Comparison of ENCODE assay signal across 9 mouse cellular contexts in genomic region chr1:65282766-65283165, GRCm38 (mm10). TPM values are rescaled to one million over a fixed set of nuclear protein-coding genes. Genes with fewer than 3 reads are reported as not detected.
DNase-seq lines count a peak whose midpoint lies in the region; ATAC-seq and TF ChIP-seq lines count a peak whose summit lies in the region.
"Had no signal": no experiment of that assay in that cellular context is flagged by ENCODE, and none has a peak within 500 bp of the region (broad histone marks: within the 10 kb centered on the region; RNA-seq: fewer than 3 reads in every experiment).

No protein-coding gene starts in this region.

- no peaks in the 10 kb centered on the region for H3K9me3 ChIP-seq in ES-E14 (ENCODE audit: control insufficient read depth, insufficient read depth, low read depth, low read length)
- H3K9me3 ChIP-seq in forebrain, embryonic 16.5 days (ENCODE audit: control insufficient read depth, low read length): no peaks in the 10 kb centered on the region

- no peak overlapping the region for H3K4me2 ChIP-seq in forebrain, embryonic 16.5 days (ENCODE audit: low read length)

- no peaks in the 10 kb centered on the region for H3K4me1 ChIP-seq in ES-E14 (ENCODE audit: control insufficient read depth in 2 of 2, insufficient read depth in 2 of 2, low read length in 2 of 2, poor library complexity in 1 of 2)
- H3K4me1 ChIP-seq in forebrain, embryonic 16.5 days (replicated peaks; ENCODE audit: control insufficient read depth, insufficient read depth, low read length): no peaks in the 10 kb centered on the region

- WGBS in forebrain, embryonic 16.5 days: 7% methylated on average over 6 of the region's 6 CpGs

- peak; percentile 78 for ATAC-seq in forebrain, embryonic 16.5 days

- in situ Hi-C loops in ES-E14 (cut with MboI; ENCODE audit: low sequenced_read_pairs in 2 of 2, unreplicated experiment in 2 of 2): no loop called here

- peak; percentile 61 for DNase-seq in A20 (ENCODE audit: low read depth, low spot score)
- DNase-seq in ES-E14 (ENCODE audit: low read depth, low spot score): peak; percentile 30
- peak; percentile 20 for DNase-seq in c-Kit-positive CD71-positive TER-119-positive erythroid progenitor cells, embryonic 14.5 days (ENCODE audit: low spot score)
- peak; percentile 58 for DNase-seq in kidney, adult 9 months
- DNase-seq in left cerebral cortex, postnatal 4 days: peak; percentile 39
- DNase-seq in neural tube, embryonic 10.5 days (ENCODE audit: extremely low spot score, low spot score): peak; percentile 24
- no peak for DNase-seq in urinary bladder, adult 2 months (ENCODE audit: low spot score)

- H3K4me3 ChIP-seq in ES-E14 (ENCODE audit: insufficient read depth in 1 of 2, low read depth in 1 of 2, low read length in 2 of 2, poor library complexity in 1 of 2, severe bottlenecking in 1 of 2): no peak overlapping the region
- H3K4me3 ChIP-seq in forebrain, embryonic 16.5 days (replicated peaks; ENCODE audit: low read length): no peak overlapping the region

- no peaks in the 10 kb centered on the region for H3K36me3 ChIP-seq in ES-E14 (ENCODE audit: control insufficient read depth, insufficient read depth, low read length, poor library complexity, severe bottlenecking)
- H3K36me3 ChIP-seq in forebrain, embryonic 16.5 days (ENCODE audit: control insufficient read depth, insufficient read depth): no peaks in the 10 kb centered on the region

- no peak overlapping the region for H3K27ac ChIP-seq in ES-E14 (ENCODE audit: insufficient read depth, low read depth, low read length, poor library complexity, severe bottlenecking)
- no peak overlapping the region for H3K27ac ChIP-seq in forebrain, embryonic 16.5 days (ENCODE audit: low read length)

- no peak overlapping the region for H3K9ac ChIP-seq in ES-E14 (ENCODE audit: insufficient read depth, low read depth, low read length, poor library complexity, severe bottlenecking)
- no peak overlapping the region for H3K9ac ChIP-seq in forebrain, embryonic 16.5 days (replicated peaks; ENCODE audit: low read depth, low read length)

- H3K27me3 ChIP-seq in forebrain, embryonic 16.5 days (replicated peaks; ENCODE audit: control insufficient read depth, insufficient read depth, low read length): no peaks in the 10 kb centered on the region

- intact Hi-C loops in left cerebral cortex, postnatal 4 days (cut with DNase I): loop anchor here (10.0 kb wide), 1 partner anchor 812 kb away; no protein-coding TSS in a partner anchor

TF ChIP-seq in ES-E14, 5 proteins besides CTCF, POLR2A, EP300 and RAD21:
- TF ChIP-seq ZNF384 (IDR thresholded peaks at IDR 0.05; ENCODE audit: low read depth, low read length) (no peak), ZC3H11A (IDR thresholded peaks at IDR 0.05; ENCODE audit: borderline replicate concordance, low read depth, low read length) (peak; percentile 41; the same call in 1 of the 2 replicates), CHD2 (IDR thresholded peaks at IDR 0.05; ENCODE audit: low read depth, low read length) (no peak), HCFC1 (IDR thresholded peaks at IDR 0.05; ENCODE audit: borderline replicate concordance, insufficient read depth, low read length) (no peak), MAFK (IDR thresholded peaks at IDR 0.05; ENCODE audit: insufficient read depth, low read depth, low read length) (no peak)

RNA-seq across cellular contexts. Expression of gene Pth2r, which starts 0.9 kb away (rescaled TPM):
- 0.09 and 0.11 TPM in 2 replicates for total RNA-seq in ES-E14 (2012; rRNA removed)
- polyA plus RNA-seq in forebrain, embryonic 16.5 days (2015; fragmentation: Nextera tagmentation; extraction: Ambion mirVana): 1.8 and 2.0 TPM in 2 replicates
- 1 to 10 TPM; 2.6 to 2.9 TPM for total RNA-seq in left cerebral cortex, postnatal 4 days (2021)
- polyA plus RNA-seq in urinary bladder, adult 2 months (2012; rRNA removed): 0.04 TPM in 1 of 2 replicates, not detected in the other
- polyA plus RNA-seq: heart, embryonic 14.5 days had no signal
